Mouse (Mus musculus) brain, adult 2 months (tissue): ENCODE data around the gene Gstm2.

Experiments
- DNase-seq: peaks from one replicate; pipeline ENCODE4 v3.0.0; 2011; ENCODE audit warnings: low read depth, low spot score

Gstm2 gene

GRCm38 (mm10) chr3:107943239-107943990, 42.8 kb downstream of the Gstm2 start, which contains the start of gene Gstm6:
Gstm6 (minus strand) TSS chr3:107943749.
- DNase-seq = peak; percentile 85

- DNase-seq = peak; percentile 40
These were observed 45.0 kb downstream of the Gstm2 start for GRCm38 (mm10) chr3:107941261-107941660.

GRCm38 (mm10) chr3:107940524-107940923, 45.7 kb downstream of the Gstm2 start:
- DNase-seq = peak; percentile 42

- DNase-seq = peak; percentile 81
These were observed 46.4 kb downstream of the Gstm2 start for GRCm38 (mm10) chr3:107939830-107940229.

- DNase-seq = peak; percentile 64
These were observed 46.9 kb downstream of the Gstm2 start for GRCm38 (mm10) chr3:107939403-107939802.

GRCm38 (mm10) chr3:107935888-107936287, 50.4 kb downstream of the Gstm2 start:
- no peak for DNase-seq

- DNase-seq = peak; percentile 66
These were observed 51.0 kb downstream of the Gstm2 start for GRCm38 (mm10) chr3:107935268-107935667.

- DNase-seq = no peak
These were observed 54.1 kb downstream of the Gstm2 start for GRCm38 (mm10) chr3:107932128-107932527.
